Mouse (Mus musculus) MEL (cell line): Measurements from ENCODE around the gene Cenpt.
A peak's percentile ranks its signal among the peaks of the same experiment; 100 is the strongest.
"Not testable (repeated sequence)": the region's sequence is repeated elsewhere in the genome, so short reads cannot be mapped to it uniquely, and the experiment has no call there.

Experiments
- BHLHE40 ChIP-seq: IDR thresholded peaks from 2 replicates; pipeline ENCODE4 v1.6.1; 2012; ENCODE audit warnings: low read depth, mild to moderate bottlenecking, inconsistent platforms, low read length, improper control_type of control experiment, borderline replicate concordance
- CTCF ChIP-seq, 3 experiments: IDR thresholded peaks in 2 of 3; conservative IDR thresholded peaks in 1 of 3; 2 replicates each; pipeline ENCODE4 v1.5.1; 2011 to 2012; ENCODE audit warnings: low read length in 3 of 3, low read depth in 2 of 3, mild to moderate bottlenecking in 2 of 3, improper control_type of control experiment in 1 of 3, inconsistent platforms in 1 of 3, mixed read lengths in 1 of 3, moderate library complexity in 1 of 3; ENCODE audit not compliant: control insufficient read depth in 1 of 3, insufficient read depth in 1 of 3, poor library complexity in 1 of 3, severe bottlenecking in 1 of 3
- ELF1 ChIP-seq: IDR thresholded peaks from 2 replicates; pipeline ENCODE4 v1.6.1; 2014; ENCODE audit warnings: low read depth, mild to moderate bottlenecking, inconsistent platforms, low read length, improper control_type of control experiment, moderate library complexity
- EP300 ChIP-seq, 2 experiments: IDR thresholded peaks; 2 replicates each; pipeline ENCODE4 v1.6.1; 2011; ENCODE audit warnings: improper control_type of control experiment in 2 of 2, low read length in 2 of 2, low read depth in 1 of 2, mild to moderate bottlenecking in 1 of 2
- ETS1 ChIP-seq: IDR thresholded peaks from 2 replicates; pipeline ENCODE4 v1.6.1; 2012; ENCODE audit warnings: low read depth, mild to moderate bottlenecking, inconsistent platforms, low read length, improper control_type of control experiment, moderate library complexity
- HCFC1 ChIP-seq: IDR thresholded peaks from 2 replicates; pipeline ENCODE4 v1.6.1; 2012; ENCODE audit warnings: low read depth, mild to moderate bottlenecking, inconsistent platforms, low read length, improper control_type of control experiment, moderate library complexity
- POLR2A ChIP-seq, 2 experiments: IDR thresholded peaks; 2 replicates each; pipeline ENCODE4 v1.6.1; 2011 to 2012; ENCODE audit warnings: low read length in 2 of 2, mild to moderate bottlenecking in 2 of 2, control low read depth in 1 of 2, improper control_type of control experiment in 1 of 2, low read depth in 1 of 2, moderate library complexity in 1 of 2; ENCODE audit not compliant: control insufficient read depth in 1 of 2, insufficient read depth in 1 of 2, poor library complexity in 1 of 2
- SIN3A ChIP-seq: IDR thresholded peaks from 2 replicates; pipeline ENCODE4 v1.6.1; 2012; ENCODE audit warnings: low read length, improper control_type of control experiment, inconsistent platforms
- TBP ChIP-seq: IDR thresholded peaks from 2 replicates; pipeline ENCODE4 v1.8.0; 2011; ENCODE audit warnings: low read depth, low read length, improper control_type of control experiment
- USF1 ChIP-seq: IDR thresholded peaks from 2 replicates; pipeline ENCODE4 v1.6.1; 2014; ENCODE audit warnings: low read depth, mild to moderate bottlenecking, inconsistent platforms, low read length, improper control_type of control experiment, moderate library complexity
- ZC3H11A ChIP-seq: IDR thresholded peaks from 2 replicates; pipeline ENCODE4 v1.6.1; 2012; ENCODE audit warnings: low read depth, mild to moderate bottlenecking, inconsistent platforms, low read length, improper control_type of control experiment

DNA sequence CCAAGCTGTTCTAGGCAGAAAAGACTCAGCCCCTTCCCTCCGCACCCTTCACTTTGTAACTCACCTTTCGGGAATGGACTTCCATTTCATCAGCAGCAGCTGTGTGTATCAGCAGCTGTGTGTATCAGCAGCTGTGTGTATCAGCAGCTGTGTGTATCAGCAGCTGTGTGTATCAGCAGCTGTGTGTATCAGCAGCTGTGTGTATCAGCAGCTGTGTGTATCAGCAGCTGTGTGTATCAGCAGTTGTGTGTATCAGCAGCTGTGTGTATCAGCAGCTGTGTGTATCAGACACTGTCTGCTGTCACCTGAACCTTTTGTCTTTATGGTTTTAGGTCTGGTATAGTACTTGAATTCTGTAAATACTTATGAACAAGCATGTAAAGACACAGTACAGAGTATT lies 19.3 kb downstream of the Cenpt start:
- TF ChIP-seq CTCF (IDR thresholded peaks at IDR 0.05 in 2 of 3, conservative IDR thresholded peaks at IDR 0.05 in 1 of 3; ENCODE audit: control insufficient read depth in 1 of 3, insufficient read depth in 1 of 3, low read depth in 2 of 3, low read length in 3 of 3, poor library complexity in 1 of 3, severe bottlenecking in 1 of 3); SIN3A; HCFC1; EP300 (IDR thresholded peaks at IDR 0.05; ENCODE audit: low read depth in 1 of 2, low read length in 2 of 2); ZC3H11A; TBP; USF1; BHLHE40; POLR2A (IDR thresholded peaks at IDR 0.05; ENCODE audit: control insufficient read depth in 1 of 2, insufficient read depth in 1 of 2, low read depth in 1 of 2, low read length in 2 of 2, poor library complexity in 1 of 2); ELF1: not testable (repeated sequence)
- TF ChIP-seq ETS1: peak; percentile 70
